Mouse (Mus musculus) myocyte (in vitro differentiated cells): ENCODE data around the gene Pde7b. TPM values are rescaled to one million over a fixed set of nuclear protein-coding genes. Genes with fewer than 3 reads are reported as not detected.

Experiments
- H3K27me3 ChIP-seq: one replicate; pipeline ENCODE4 v1.6.1; 2011; ENCODE audit not compliant: control insufficient read depth, insufficient read depth, insufficient read length
- H3K36me3 ChIP-seq: one replicate; pipeline ENCODE4 v1.6.1; 2011; ENCODE audit not compliant: control insufficient read depth, insufficient read depth
- H3K4me2 ChIP-seq: one replicate; pipeline ENCODE4 v1.6.1; 2011; ENCODE audit warnings: low read depth, control low read depth
- H3K4me3 ChIP-seq: one replicate; pipeline ENCODE4 v1.5.1; 2011; ENCODE audit warnings: mild to moderate bottlenecking, control low read depth, moderate library complexity
- H3K79me2 ChIP-seq: one replicate; pipeline ENCODE4 v1.6.1; 2011; ENCODE audit not compliant: control insufficient read depth, insufficient read depth
- H3ac ChIP-seq: one replicate; pipeline ENCODE4 v1.6.1; 2011; ENCODE audit not compliant: control insufficient read depth, insufficient read length
- CEBPB ChIP-seq: IDR thresholded peaks from 2 replicates; pipeline ENCODE4 v1.6.1; 2011; ENCODE audit warnings: mild to moderate bottlenecking, moderate library complexity; ENCODE audit not compliant: poor library complexity, insufficient read depth, severe bottlenecking
- E2F4 ChIP-seq: IDR thresholded peaks from one replicate; pipeline ENCODE4 v1.6.1; 2011; ENCODE audit warnings: mild to moderate bottlenecking, control low read depth, moderate library complexity; ENCODE audit not compliant: insufficient read depth
- MAX ChIP-seq: IDR thresholded peaks from one replicate; pipeline ENCODE4 v1.6.1; 2011; ENCODE audit warnings: low read depth, mild to moderate bottlenecking, control low read depth
- MYOD1 ChIP-seq, 3 experiments: IDR thresholded peaks; one replicate each; pipeline ENCODE4 v1.6.1; 2011; ENCODE audit warnings: control low read depth in 2 of 3, low read depth in 2 of 3, mild to moderate bottlenecking in 2 of 3, moderate library complexity in 1 of 3; ENCODE audit not compliant: insufficient read length in 2 of 3, control insufficient read depth in 1 of 3
- MYOG ChIP-seq, 3 experiments: IDR thresholded peaks; one replicate each; pipeline ENCODE4 v1.6.1; 2011; ENCODE audit warnings: control low read depth in 2 of 3, low read depth in 2 of 3, mild to moderate bottlenecking in 2 of 3; ENCODE audit not compliant: insufficient read length in 2 of 3, control insufficient read depth in 1 of 3, insufficient read depth in 1 of 3
- POLR2A ChIP-seq: IDR thresholded peaks from one replicate; pipeline ENCODE4 v1.6.1; 2011; ENCODE audit warnings: low read depth, mild to moderate bottlenecking, control low read depth, moderate library complexity; ENCODE audit not compliant: insufficient read length
- POLR2AphosphoS2 ChIP-seq: IDR thresholded peaks from one replicate; pipeline ENCODE4 v1.6.1; 2011; ENCODE audit warnings: low read depth, control low read depth; ENCODE audit not compliant: insufficient read length
- REST ChIP-seq: IDR thresholded peaks from one replicate; pipeline ENCODE4 v1.6.1; 2011; ENCODE audit warnings: mild to moderate bottlenecking, control low read depth, moderate library complexity; ENCODE audit not compliant: insufficient read depth, insufficient read length
- SRF ChIP-seq: IDR thresholded peaks from one replicate; pipeline ENCODE4 v1.6.1; 2011; ENCODE audit warnings: low read depth; ENCODE audit not compliant: control insufficient read depth, insufficient read length
- TCF12 ChIP-seq: IDR thresholded peaks from one replicate; pipeline ENCODE4 v1.6.1; 2011; ENCODE audit warnings: mild to moderate bottlenecking, control low read depth; ENCODE audit not compliant: poor library complexity, insufficient read depth, severe bottlenecking
- TCF3 ChIP-seq: IDR thresholded peaks from one replicate; pipeline ENCODE4 v1.6.1; 2011; ENCODE audit warnings: low read depth, control low read depth; ENCODE audit not compliant: insufficient read length
- USF1 ChIP-seq: IDR thresholded peaks from one replicate; pipeline ENCODE4 v1.6.1; 2011; ENCODE audit warnings: low read depth, mild to moderate bottlenecking, control low read depth, moderate library complexity
- polyA plus RNA-seq: library from polyadenylated mRNA; unstranded; fragments of >200 nt; fragmentation: generic; extraction: Trizol; gene quantifications from one replicate; pipeline ENCODE4 v1.2.1, GENCODE M21; 2012; ENCODE audit warnings: missing spikeins

Gene Pde7b
- polyA plus RNA-seq, 1 experiment: 0.16 TPM

- Histone ChIP-seq H3K36me3 (no peaks in the 10 kb centered on the region), H3ac (no peak overlapping the region), H3K79me2 (no peaks in the 10 kb centered on the region), H3K4me2 (no peak overlapping the region), H3K27me3 (no peaks in the 10 kb centered on the region), H3K4me3 (no peak overlapping the region)
- TF ChIP-seq MYOG (IDR thresholded peaks at IDR 0.05; ENCODE audit: control insufficient read depth in 1 of 3, insufficient read depth in 1 of 3, insufficient read length in 2 of 3, low read depth in 2 of 3) (no peak), TCF12 (no peak), MYOD1 (IDR thresholded peaks at IDR 0.05; ENCODE audit: control insufficient read depth in 1 of 3, insufficient read length in 2 of 3, low read depth in 2 of 3) (no peak), MAX (no peak), TCF3 (no peak), USF1 (no peak), SRF (no peak), CEBPB (no peak), E2F4 (no peak), POLR2A (no peak)
Measured at GRCm38 (mm10) chr10:20621661-20622454, 103.0 kb downstream of the Pde7b start.

GRCm38 (mm10) chr10:20606007-20606406 is 118.9 kb downstream of the Pde7b start:
- Histone ChIP-seq H3K4me2 (no peak overlapping the region), H3ac (no peak overlapping the region), H3K79me2 (no peaks in the 10 kb centered on the region), H3K36me3 (no peaks in the 10 kb centered on the region), H3K27me3 (no peaks in the 10 kb centered on the region), H3K4me3 (no peak overlapping the region)
- TF ChIP-seq POLR2A (no peak), CEBPB (no peak), MAX (no peak)

GRCm38 (mm10) chr10:20595107-20595810 is 129.6 kb downstream of the Pde7b start:
- TF ChIP-seq CEBPB (no peak), SRF (no peak), E2F4 (no peak), POLR2A (no peak), MYOG (IDR thresholded peaks at IDR 0.05; ENCODE audit: control insufficient read depth in 1 of 3, insufficient read depth in 1 of 3, insufficient read length in 2 of 3, low read depth in 2 of 3) (no peak), POLR2AphosphoS2 (no peak), TCF12 (no peak)
- Histone ChIP-seq H3K27me3 (no peaks in the 10 kb centered on the region), H3K36me3 (no peaks in the 10 kb centered on the region), H3K79me2 (no peaks in the 10 kb centered on the region), H3K4me2 (no peak overlapping the region), H3ac (no peak overlapping the region), H3K4me3 (no peak overlapping the region)

GRCm38 (mm10) chr10:20594015-20594414 is 130.9 kb downstream of the Pde7b start:
- no peak overlapping the region for H3ac ChIP-seq
- H3K36me3 ChIP-seq: no peaks in the 10 kb centered on the region
- no peak overlapping the region for H3K4me3 ChIP-seq
- no peak for TF ChIP-seq TCF3
- no peak for TF ChIP-seq MYOG (IDR thresholded peaks at IDR 0.05; ENCODE audit: control insufficient read depth in 1 of 3, insufficient read depth in 1 of 3, insufficient read length in 2 of 3, low read depth in 2 of 3)
- no peak for TF ChIP-seq POLR2A
- TF ChIP-seq MYOD1 (IDR thresholded peaks at IDR 0.05; ENCODE audit: control insufficient read depth in 1 of 3, insufficient read length in 2 of 3, low read depth in 2 of 3): no peak
- TF ChIP-seq SRF: no peak
- no peak for TF ChIP-seq POLR2AphosphoS2
- TF ChIP-seq E2F4: no peak
- TF ChIP-seq REST: no peak
- TF ChIP-seq USF1: no peak
- TF ChIP-seq TCF12: no peak
- TF ChIP-seq CEBPB: no peak
- TF ChIP-seq MAX: no peak
- H3K4me2 ChIP-seq: no peak overlapping the region
- no peaks in the 10 kb centered on the region for H3K27me3 ChIP-seq
- H3K79me2 ChIP-seq: no peaks in the 10 kb centered on the region

- Histone ChIP-seq H3K4me2 (no peak overlapping the region), H3K27me3 (no peaks in the 10 kb centered on the region), H3K79me2 (no peaks in the 10 kb centered on the region), H3K4me3 (no peak overlapping the region), H3ac (no peak overlapping the region), H3K36me3 (no peaks in the 10 kb centered on the region)
- TF ChIP-seq MYOG (IDR thresholded peaks at IDR 0.05; ENCODE audit: control insufficient read depth in 1 of 3, insufficient read depth in 1 of 3, insufficient read length in 2 of 3, low read depth in 2 of 3) (no peak), REST (no peak), TCF12 (no peak), POLR2A (no peak), MAX (no peak), USF1 (no peak), POLR2AphosphoS2 (no peak), TCF3 (no peak), MYOD1 (IDR thresholded peaks at IDR 0.05; ENCODE audit: control insufficient read depth in 1 of 3, insufficient read length in 2 of 3, low read depth in 2 of 3) (no peak), SRF (no peak), E2F4 (no peak), CEBPB (no peak)
Measured at GRCm38 (mm10) chr10:20590100-20590499, 134.8 kb downstream of the Pde7b start.
